Mouse (Mus musculus): ENCODE data around the gene Med16.
"Not testable (repeated sequence)": the region's sequence is repeated elsewhere in the genome, so short reads cannot be mapped to it uniquely, and the experiment has no call there.

Med16 gene

DNA sequence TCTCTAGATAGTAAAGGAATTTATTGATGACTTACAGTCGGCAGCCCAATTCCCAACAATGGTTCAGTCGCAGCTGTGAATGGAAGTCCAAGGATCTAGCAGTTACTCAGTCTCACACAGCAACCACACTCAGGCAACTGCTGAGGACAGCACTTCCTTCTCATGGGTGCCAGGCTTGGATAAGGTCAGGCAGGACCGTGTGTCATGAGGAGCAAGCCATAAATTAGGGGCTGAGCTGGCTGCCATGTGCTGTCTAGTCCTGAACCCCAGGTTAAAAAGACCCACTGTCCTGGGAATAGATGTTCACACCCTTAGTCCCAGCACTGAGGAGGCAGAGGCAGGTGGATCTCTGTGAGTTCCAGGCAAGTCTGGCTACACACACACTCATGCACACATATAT lies 23.8 kb downstream of the Med16 start:
- DNase-seq (ENCODE audit: low spot score in 2 of 2), result not testable (repeated sequence)

GRCm38 (mm10) chr10:79884446-79884845 lies 24.3 kb downstream of the Med16 start:
- no peak for DNase-seq (ENCODE audit: low spot score in 2 of 2)

GRCm38 (mm10) chr10:79883297-79884084 lies 25.2 kb downstream of the Med16 start:
- peak; percentile 62 to 72 for DNase-seq (ENCODE audit: low spot score in 2 of 2)

- no peak for DNase-seq (ENCODE audit: low spot score in 2 of 2)
These were observed 26.7 kb downstream of the Med16 start for GRCm38 (mm10) chr10:79881981-79882380.

DNA sequence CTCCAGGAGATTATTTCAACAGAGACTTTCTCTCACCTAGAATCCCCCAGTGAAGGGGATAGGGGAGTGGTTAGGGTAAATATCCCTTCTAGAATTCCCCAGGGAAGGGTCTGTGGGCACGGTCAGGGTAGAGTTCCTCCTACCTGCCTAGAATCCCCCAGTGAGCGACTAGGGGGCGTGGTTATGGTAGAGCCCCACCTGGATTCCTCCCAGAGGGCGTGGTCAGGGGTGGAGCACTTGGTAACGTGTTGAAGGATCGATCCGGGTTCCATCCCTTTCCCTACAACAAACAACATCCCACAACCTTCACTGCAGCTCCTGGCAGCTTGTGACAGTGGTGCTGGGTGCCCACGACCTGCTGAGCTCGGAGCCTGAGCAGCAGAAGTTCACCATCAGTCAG lies 28.0 kb downstream of the Med16 start:
- DNase-seq (ENCODE audit: low spot score in 2 of 2), result no peak

GRCm38 (mm10) chr10:79879527-79879926 lies 29.2 kb downstream of the Med16 start:
- no peak for DNase-seq (ENCODE audit: low spot score in 2 of 2)

DNA sequence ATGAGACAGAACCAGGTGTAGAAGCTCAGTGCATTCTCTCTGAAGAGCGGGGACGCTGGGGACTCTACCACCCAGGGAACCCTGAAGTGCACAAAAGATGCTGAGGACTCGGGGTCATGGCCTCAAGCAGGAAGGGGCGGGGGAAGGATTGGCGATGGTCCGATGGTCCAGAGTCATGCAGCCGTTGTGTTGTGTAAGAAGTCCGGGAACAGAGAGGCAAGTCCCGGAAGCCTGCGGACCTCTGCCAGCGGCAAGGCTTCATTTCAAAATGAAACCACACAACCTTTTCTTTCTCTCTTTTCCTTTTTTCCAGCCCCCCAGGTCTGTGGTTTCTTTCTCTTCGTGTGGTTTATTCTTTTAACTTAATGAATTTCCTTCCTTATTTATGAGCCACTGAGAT lies 31.0 kb downstream of the Med16 start:
- DNase-seq (ENCODE audit: low spot score in 2 of 2), result no peak

DNA sequence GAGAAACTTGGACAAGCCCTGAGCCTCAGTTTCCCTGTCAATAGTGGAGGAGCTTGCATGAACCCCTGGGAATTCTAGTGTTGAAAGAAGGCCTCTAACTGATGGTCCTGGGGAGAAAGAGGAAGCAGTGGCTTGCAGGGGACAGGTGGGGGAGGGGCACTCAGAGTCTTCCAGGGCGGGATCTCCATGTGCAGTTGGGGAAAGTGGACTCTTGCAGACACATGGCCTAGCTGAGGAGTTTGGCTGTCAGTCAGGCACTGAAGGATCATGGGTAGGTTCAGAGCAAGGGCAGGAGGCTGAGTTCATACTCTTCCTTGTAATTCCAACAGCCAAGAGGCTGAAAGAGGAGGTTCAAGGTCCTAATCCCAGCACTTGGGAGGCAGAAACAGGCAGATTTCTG lies 31.5 kb downstream of the Med16 start:
- DNase-seq (ENCODE audit: low spot score in 2 of 2), result no peak

DNA sequence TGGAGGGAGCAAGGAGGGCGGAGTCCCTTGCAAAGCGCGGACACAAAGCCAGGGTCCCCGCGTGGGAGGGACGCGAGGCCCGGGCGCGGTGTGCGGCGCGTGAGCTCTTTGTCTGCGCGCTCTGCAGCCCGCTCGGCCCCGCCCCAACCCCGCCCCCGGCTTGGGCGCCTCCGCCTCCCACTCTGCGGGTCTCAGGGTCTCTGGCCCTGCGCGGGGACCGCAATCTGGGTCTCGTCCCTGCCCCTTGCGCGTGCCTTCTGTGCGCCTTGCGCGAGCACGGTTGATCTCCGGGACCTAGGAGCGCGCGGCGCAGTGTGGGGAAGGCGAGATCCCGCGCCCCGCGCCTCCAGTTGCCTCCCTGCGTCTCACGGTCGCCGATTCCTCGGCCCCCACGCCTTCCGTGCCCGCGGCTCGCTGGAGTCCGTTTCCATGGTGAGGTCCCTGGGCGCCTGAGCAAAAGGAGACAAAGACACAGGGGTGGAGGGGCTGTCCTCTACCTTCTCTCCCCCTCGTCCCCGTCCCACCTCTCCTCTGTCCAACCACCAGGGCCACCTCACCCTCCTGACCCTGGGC lies 34.3 kb downstream of the Med16 start, which contains the start of the genes Prtn3 and Plppr3:
Prtn3 (plus strand) TSS at position 187 of the 573 bp plus-strand sequence.
Plppr3 (minus strand) TSS at position 345 of the 573 bp plus-strand sequence.
- no peak for DNase-seq (ENCODE audit: low spot score in 2 of 2)

- DNase-seq (ENCODE audit: low spot score in 2 of 2), result no peak
These were observed 34.9 kb downstream of the Med16 start for GRCm38 (mm10) chr10:79873715-79874289.

GRCm38 (mm10) chr10:79873313-79873712 lies 35.4 kb downstream of the Med16 start:
- DNase-seq (ENCODE audit: low spot score in 2 of 2), result no peak

DNA sequence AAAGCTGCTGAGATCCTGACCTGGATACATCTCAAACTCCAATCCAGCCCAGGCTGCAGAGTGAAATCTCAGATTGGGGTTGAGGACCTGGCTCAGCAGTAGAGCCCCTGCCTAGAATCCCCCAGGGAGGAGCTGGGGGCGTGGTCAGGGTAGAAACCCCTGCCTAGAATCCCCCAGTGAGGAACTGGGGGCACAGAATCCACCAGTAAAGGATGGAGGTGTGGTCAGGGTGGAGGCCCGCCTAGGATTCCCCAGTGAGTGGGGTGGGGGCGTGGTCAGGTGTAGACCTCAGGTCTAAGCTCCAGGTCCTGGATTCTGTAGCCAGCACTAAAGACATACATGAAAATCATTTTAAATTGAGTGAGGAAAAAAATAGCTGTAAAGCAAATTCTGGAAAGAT lies 35.9 kb downstream of the Med16 start:
- DNase-seq (ENCODE audit: low spot score in 2 of 2), result no peak

DNA sequence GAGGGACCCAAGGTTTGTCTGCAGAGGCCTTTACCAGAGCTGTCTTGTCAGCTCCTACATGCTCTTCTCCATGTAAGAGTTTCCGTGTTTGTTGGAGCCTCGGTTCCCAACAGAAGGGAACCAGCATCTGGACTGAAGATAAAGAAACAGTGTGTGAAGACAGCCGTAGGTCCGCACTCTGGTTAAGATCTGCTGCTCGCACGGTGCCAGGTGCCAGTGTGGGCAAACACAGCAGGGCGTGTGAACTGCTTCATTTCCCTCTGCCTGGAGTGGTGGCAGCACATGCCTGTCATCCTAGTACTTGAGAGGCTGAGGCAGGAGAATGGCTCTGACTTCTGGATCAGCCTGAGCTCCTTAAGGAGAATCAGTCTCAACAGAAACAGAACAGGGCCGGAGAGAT lies 36.9 kb downstream of the Med16 start:
- DNase-seq (ENCODE audit: low spot score in 2 of 2), result no peak

DNA sequence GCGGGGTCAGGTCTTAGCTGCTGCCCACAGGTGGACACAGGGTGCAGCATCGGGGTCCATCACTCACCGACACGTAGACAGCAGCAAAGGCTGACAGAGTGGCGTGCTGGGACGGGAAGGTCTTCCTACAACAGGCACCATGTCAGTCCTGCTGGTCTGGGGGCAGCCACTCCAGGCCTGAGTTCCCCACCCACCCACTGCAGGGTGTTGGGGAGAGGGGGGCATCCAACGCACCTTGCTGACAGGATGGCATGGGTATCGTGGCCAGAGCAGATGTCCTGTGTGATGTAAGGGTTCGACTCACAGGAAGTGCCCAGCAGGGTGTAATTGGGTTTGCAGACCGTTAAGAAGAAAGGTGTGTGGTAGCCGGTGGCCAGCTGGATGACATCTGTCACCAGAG lies 42.1 kb downstream of the Med16 start:
- DNase-seq (ENCODE audit: low spot score in 2 of 2), result no peak

- DNase-seq (ENCODE audit: low spot score in 2 of 2), result no peak
These were observed 42.9 kb downstream of the Med16 start for GRCm38 (mm10) chr10:79865801-79866295.

DNA sequence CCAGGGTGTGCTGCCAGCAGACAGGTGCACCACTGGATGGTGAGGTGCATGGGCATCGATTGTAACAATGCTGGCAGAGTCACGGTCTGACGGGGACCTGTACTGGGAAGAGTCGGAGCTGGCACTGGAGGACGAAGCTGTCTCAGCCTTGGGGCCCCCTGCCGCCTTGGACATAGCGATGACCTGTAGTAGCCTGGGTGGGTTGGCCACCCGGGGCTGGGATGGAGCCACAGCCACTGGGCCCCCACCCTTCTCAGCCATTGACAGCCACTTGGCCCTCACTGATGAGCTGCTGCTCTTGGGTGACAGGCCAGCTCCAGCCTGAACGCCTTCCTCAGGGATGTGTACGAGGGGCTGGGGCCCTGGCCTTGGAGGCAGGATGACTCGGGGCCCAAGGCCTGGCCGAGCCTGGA lies 43.5 kb downstream of the Med16 start:
- no peak for DNase-seq (ENCODE audit: low spot score in 2 of 2)

GRCm38 (mm10) chr10:79864351-79865188 lies 44.2 kb downstream of the Med16 start:
- DNase-seq (ENCODE audit: low spot score in 2 of 2), result no peak

DNA sequence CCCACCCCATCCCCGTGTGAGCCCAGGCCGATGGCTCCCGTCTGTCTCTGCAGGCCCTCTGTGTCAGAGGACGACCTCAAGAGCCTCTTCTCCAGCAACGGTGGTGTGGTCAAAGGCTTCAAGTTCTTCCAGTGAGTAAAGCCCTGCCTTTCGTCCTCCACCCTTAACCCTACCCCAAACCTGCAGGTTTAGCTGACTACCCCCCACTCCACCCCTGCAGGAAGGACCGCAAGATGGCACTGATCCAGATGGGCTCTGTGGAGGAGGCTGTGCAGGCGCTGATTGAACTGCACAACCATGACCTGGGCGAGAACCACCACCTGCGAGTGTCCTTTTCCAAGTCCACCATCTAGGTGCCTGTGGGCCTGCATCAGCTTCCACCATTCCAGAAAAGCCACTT lies 45.8 kb downstream of the Med16 start:
- DNase-seq (ENCODE audit: low spot score in 2 of 2), result no peak

- DNase-seq (ENCODE audit: low spot score in 2 of 2), result no peak
These were observed 46.5 kb downstream of the Med16 start for GRCm38 (mm10) chr10:79862049-79862788.

DNA sequence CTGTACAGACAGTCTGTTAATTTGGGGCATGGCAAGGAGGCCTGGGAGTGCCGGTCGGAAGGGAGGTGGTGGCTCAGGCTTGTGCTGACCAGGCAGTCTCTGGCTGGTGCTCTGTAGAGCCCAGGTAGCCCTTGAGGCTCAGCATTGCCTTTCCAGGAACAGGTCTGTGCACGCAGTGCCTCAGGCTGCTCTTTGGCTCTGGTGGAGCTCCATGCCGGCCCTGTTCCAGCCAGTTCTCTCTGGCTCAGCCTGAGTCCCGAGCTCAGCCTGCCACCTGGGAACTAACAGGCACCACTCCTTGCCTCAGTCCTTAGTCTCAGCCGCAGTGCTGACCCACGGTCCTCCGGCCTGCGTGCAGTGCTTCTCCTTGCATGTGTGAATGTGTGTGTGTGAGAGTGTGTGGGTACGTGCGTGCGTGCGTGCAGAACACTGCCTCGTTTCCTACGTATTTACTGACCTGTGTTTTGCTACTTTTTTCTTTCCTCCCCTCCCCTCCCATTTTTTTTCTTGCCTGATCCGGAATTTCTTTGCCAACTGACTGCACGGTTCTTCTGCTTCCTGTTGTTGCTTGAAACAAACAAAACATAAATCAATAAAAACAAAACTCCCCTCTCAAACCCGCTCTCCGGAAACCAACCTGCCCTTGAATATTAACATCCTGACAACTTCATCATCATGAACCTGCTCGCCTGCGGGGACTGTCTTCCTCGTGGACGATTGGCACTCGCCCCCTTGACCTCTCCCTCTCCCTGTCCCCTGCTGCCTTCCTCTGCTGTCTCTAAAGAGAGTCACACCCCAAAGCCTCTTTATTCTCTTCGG lies 47.3 kb downstream of the Med16 start:
- no peak for DNase-seq (ENCODE audit: low spot score in 2 of 2)

Measured in urinary bladder, adult 18-20 months (tissue).